Mouse (Mus musculus): ENCODE data around the gene Shc4. TPM values are rescaled to one million over a fixed set of nuclear protein-coding genes. Genes with fewer than 3 reads are reported as not detected.

Gene Shc4
- total and polyA plus RNA-seq, 2 experiments, result 0.18 to 0.26 TPM

DNA sequence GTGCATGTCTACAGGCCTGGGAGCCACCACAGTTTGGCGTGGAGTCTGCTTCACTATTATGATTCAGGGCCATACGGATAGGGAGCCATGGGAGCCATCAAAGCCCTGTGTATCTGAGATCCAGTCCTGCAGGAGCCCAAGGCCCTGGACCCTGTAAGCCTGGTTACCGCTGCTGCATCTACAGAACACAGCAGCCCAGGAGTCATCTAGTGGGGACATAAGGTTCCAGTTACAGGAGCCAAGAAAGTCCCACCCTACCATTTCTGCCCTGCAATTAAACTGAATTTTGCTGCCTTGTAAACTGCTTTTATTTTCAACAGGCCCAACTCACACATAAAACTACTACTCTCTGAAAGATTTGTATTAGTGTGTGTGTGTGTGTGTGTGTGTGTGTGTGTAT lies 121.0 kb downstream of the Shc4 start:
- Histone ChIP-seq H3K36me3 (ENCODE audit: control insufficient read depth, insufficient read depth, low read length) (peaks cover 7% of the 10 kb centered on the region; the same call in 1 of the 2 replicates), H3K4me1 (ENCODE audit: control insufficient read depth, insufficient read depth, low read length) (peaks cover 3% of the 10 kb centered on the region), H3K4me3 (ENCODE audit: insufficient read depth, low read depth, low read length) (no peak overlapping the region), H3K27me3 (ENCODE audit: control insufficient read depth, insufficient read depth, low read length) (no peaks in the 10 kb centered on the region), H3K27ac (replicated peaks; ENCODE audit: insufficient read depth, low read depth, low read length) (no peak overlapping the region), H3K9ac (ENCODE audit: low read depth, low read length) (no peak overlapping the region), H3K79me2 (ENCODE audit: control insufficient read depth, insufficient read depth, low read length) (no peaks in the 10 kb centered on the region)
- no peak for DNase-seq (ENCODE audit: extremely low read depth, low read depth, low spot score)
- no peak for TF ChIP-seq POLR2A (IDR thresholded peaks at IDR 0.05; ENCODE audit: extremely low read depth, insufficient read depth, low read length)
- no peak for TF ChIP-seq CTCF (IDR thresholded peaks at IDR 0.05; ENCODE audit: low read depth, low read length)
- WGBS, result 92% methylated on average over 3 of the region's 3 CpGs

DNA sequence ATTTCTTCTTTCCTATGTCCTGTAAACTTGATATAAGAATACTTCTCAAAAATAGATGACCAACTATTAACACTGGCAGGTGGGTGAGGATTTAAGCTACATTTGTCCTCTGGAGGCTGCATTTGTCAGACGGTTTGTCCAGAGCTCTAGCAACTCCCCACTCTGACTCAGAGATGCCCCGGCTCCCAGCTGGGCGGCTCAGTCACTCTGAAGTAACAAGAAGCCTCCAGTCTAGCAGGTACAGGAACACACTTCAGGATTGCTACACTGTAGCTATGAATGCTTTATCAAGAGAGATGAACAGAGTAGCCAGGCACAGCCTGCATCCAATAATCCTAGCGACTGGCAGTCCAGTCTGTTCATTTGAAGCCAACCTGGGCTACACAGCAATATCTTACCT lies 125.0 kb downstream of the Shc4 start:
- no peak for DNase-seq (ENCODE audit: extremely low read depth, low read depth, low spot score)
- TF ChIP-seq CTCF (IDR thresholded peaks at IDR 0.05; ENCODE audit: low read depth, low read length) (no peak), POLR2A (IDR thresholded peaks at IDR 0.05; ENCODE audit: extremely low read depth, insufficient read depth, low read length) (no peak)
- H3K36me3 ChIP-seq (ENCODE audit: control insufficient read depth, insufficient read depth, low read length), result peaks cover 9% of the 10 kb centered on the region; the same call in 1 of the 2 replicates
- 94% methylated on average over 4 of the region's 4 CpGs for WGBS
- no peak overlapping the region for H3K9ac ChIP-seq (ENCODE audit: low read depth, low read length)
- H3K27me3 ChIP-seq (ENCODE audit: control insufficient read depth, insufficient read depth, low read length), result no peaks in the 10 kb centered on the region
- H3K4me3 ChIP-seq (ENCODE audit: insufficient read depth, low read depth, low read length), result no peak overlapping the region
- no peak overlapping the region for H3K27ac ChIP-seq (replicated peaks; ENCODE audit: insufficient read depth, low read depth, low read length)
- no peaks in the 10 kb centered on the region for H3K79me2 ChIP-seq (ENCODE audit: control insufficient read depth, insufficient read depth, low read length)
- H3K4me1 ChIP-seq (ENCODE audit: control insufficient read depth, insufficient read depth, low read length), result no peaks in the 10 kb centered on the region

DNA sequence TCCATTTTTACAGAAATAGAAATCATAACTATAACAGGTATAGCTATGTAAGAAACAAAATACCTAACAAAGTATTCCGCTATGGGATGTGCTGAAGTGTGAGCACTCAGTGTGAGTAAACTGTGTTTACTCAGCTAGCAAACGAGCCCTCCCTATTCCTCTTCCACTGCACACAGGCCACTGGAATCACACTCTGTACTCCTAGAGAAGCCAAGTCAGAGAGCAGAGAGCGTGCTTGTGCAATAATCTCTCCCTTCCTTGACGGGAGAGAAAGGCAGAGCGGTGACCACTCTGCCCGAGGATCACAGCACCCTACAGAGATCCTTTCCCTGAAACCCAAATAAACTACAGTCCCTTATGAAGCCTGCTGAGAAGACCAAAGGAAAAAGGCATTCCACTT lies 125.7 kb downstream of the Shc4 start:
- Histone ChIP-seq H3K9ac (ENCODE audit: low read depth, low read length) (no peak overlapping the region), H3K27me3 (ENCODE audit: control insufficient read depth, insufficient read depth, low read length) (no peaks in the 10 kb centered on the region), H3K36me3 (ENCODE audit: control insufficient read depth, insufficient read depth, low read length) (peaks cover 9% of the 10 kb centered on the region; the same call in 1 of the 2 replicates), H3K27ac (replicated peaks; ENCODE audit: insufficient read depth, low read depth, low read length) (no peak overlapping the region), H3K4me1 (ENCODE audit: control insufficient read depth, insufficient read depth, low read length) (no peaks in the 10 kb centered on the region), H3K4me3 (ENCODE audit: insufficient read depth, low read depth, low read length) (no peak overlapping the region), H3K79me2 (ENCODE audit: control insufficient read depth, insufficient read depth, low read length) (no peaks in the 10 kb centered on the region)
- DNase-seq (ENCODE audit: extremely low read depth, low read depth, low spot score), result peak; percentile 29
- 66% methylated on average over 6 of the region's 6 CpGs for WGBS
- TF ChIP-seq POLR2A (IDR thresholded peaks at IDR 0.05; ENCODE audit: extremely low read depth, insufficient read depth, low read length) (no peak), CTCF (IDR thresholded peaks at IDR 0.05; ENCODE audit: low read depth, low read length) (no peak)

DNA sequence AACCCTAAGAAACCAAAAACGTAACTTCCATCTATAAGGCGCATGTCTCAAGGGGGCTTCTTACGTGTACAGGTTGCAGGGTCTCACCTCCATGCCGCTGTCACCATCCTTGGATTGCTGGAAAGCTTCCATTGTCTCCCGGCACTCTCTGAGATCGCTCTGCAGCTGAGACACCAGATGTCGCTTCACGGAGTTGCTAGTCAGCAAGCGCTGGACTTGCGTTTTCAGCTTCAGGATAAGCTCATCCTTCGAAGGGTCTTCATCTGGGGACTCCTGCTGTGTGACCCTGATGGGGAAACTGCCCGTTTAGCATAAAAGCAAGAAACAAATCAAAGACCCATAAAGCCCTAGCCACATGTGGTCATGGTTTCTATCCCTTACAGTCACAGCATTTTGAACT lies 129.2 kb downstream of the Shc4 start:
- H3K4me1 ChIP-seq (ENCODE audit: control insufficient read depth, insufficient read depth, low read length), result no peaks in the 10 kb centered on the region
- H3K27me3 ChIP-seq (ENCODE audit: control insufficient read depth, insufficient read depth, low read length), result no peaks in the 10 kb centered on the region
- no peak overlapping the region for H3K27ac ChIP-seq (replicated peaks; ENCODE audit: insufficient read depth, low read depth, low read length)
- TF ChIP-seq CTCF (IDR thresholded peaks at IDR 0.05; ENCODE audit: low read depth, low read length), result no peak
- TF ChIP-seq POLR2A (IDR thresholded peaks at IDR 0.05; ENCODE audit: extremely low read depth, insufficient read depth, low read length), result no peak
- no peaks in the 10 kb centered on the region for H3K79me2 ChIP-seq (ENCODE audit: control insufficient read depth, insufficient read depth, low read length)
- WGBS, result 97% methylated on average over 12 of the region's 12 CpGs
- H3K4me3 ChIP-seq (ENCODE audit: insufficient read depth, low read depth, low read length), result no peak overlapping the region
- DNase-seq (ENCODE audit: extremely low read depth, low read depth, low spot score), result no peak
- peaks cover 8% of the 10 kb centered on the region for H3K36me3 ChIP-seq (ENCODE audit: control insufficient read depth, insufficient read depth, low read length)
- no peak overlapping the region for H3K9ac ChIP-seq (ENCODE audit: low read depth, low read length)

DNA sequence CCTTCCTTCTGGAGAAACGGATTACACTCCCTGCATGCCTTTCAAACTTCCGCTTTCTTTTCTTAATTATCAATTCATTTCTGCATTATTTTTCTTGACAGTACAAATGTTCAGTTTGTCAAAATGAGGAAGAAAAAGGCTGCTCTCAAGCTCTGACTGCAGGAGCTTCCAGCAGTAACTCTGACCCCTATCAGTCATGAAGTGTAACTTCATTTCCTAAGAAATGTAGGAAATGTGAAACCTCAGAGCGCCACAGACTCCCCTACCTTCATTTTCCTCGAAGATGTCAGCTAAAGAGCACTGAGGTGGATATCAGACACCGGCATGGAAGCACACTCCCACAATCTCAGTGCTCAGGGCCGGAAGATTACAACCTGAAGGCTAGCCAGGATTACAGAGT lies 129.9 kb downstream of the Shc4 start:
- Histone ChIP-seq H3K4me1 (ENCODE audit: control insufficient read depth, insufficient read depth, low read length) (no peaks in the 10 kb centered on the region), H3K79me2 (ENCODE audit: control insufficient read depth, insufficient read depth, low read length) (no peaks in the 10 kb centered on the region), H3K4me3 (ENCODE audit: insufficient read depth, low read depth, low read length) (no peak overlapping the region), H3K27me3 (ENCODE audit: control insufficient read depth, insufficient read depth, low read length) (no peaks in the 10 kb centered on the region), H3K27ac (replicated peaks; ENCODE audit: insufficient read depth, low read depth, low read length) (no peak overlapping the region), H3K9ac (ENCODE audit: low read depth, low read length) (no peak overlapping the region), H3K36me3 (ENCODE audit: control insufficient read depth, insufficient read depth, low read length) (peaks cover 11% of the 10 kb centered on the region)
- TF ChIP-seq POLR2A (IDR thresholded peaks at IDR 0.05; ENCODE audit: extremely low read depth, insufficient read depth, low read length) (no peak), CTCF (IDR thresholded peaks at IDR 0.05; ENCODE audit: low read depth, low read length) (no peak)
- WGBS, result 81% methylated on average over 6 of the region's 6 CpGs
- DNase-seq (ENCODE audit: extremely low read depth, low read depth, low spot score), result no peak

DNA sequence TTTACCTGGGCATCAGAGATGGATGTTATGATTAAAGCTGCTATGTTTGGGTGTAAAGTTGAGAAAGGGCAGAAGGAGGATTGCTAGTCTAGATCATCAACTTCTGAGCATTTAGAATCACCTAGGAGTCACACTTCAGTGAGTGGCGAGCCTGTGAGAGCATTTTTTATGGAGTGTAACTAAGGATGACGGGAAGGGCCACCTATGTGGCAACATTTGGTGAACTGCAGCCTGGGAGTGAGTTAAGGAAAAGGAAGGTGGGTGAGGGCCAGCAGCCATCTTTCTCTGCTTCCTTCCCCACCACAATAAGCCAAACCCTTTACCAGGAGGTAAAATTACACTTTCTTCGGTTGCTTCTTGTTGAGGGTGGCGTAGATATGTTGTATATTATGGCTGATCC lies 132.1 kb downstream of the Shc4 start:
- H3K36me3 ChIP-seq (ENCODE audit: control insufficient read depth, insufficient read depth, low read length), result peaks cover 9% of the 10 kb centered on the region

More for the DNA sequence above, 132.1 kb downstream of the Shc4 start:
- Histone ChIP-seq H3K27me3 (ENCODE audit: control insufficient read depth, insufficient read depth, low read length) (no peaks in the 10 kb centered on the region), H3K9ac (ENCODE audit: low read depth, low read length) (no peak overlapping the region), H3K4me1 (ENCODE audit: control insufficient read depth, insufficient read depth, low read length) (no peaks in the 10 kb centered on the region), H3K79me2 (ENCODE audit: control insufficient read depth, insufficient read depth, low read length) (no peaks in the 10 kb centered on the region), H3K27ac (replicated peaks; ENCODE audit: insufficient read depth, low read depth, low read length) (no peak overlapping the region), H3K4me3 (ENCODE audit: insufficient read depth, low read depth, low read length) (no peak overlapping the region)
- DNase-seq (ENCODE audit: extremely low read depth, low read depth, low spot score), result no peak
- no peak for TF ChIP-seq CTCF (IDR thresholded peaks at IDR 0.05; ENCODE audit: low read depth, low read length)
- no peak for TF ChIP-seq POLR2A (IDR thresholded peaks at IDR 0.05; ENCODE audit: extremely low read depth, insufficient read depth, low read length)
- 96% methylated on average over 4 of the region's 4 CpGs for WGBS

Measured in liver, adult 2 months (tissue).